Mouse (Mus musculus): Measurements from ENCODE around the gene Slc24a2.

The Slc24a2 gene

GRCm38 (mm10) chr4:87229960-87230551 is at the start of gene Slc24a2:
Slc24a2 (minus strand) TSS chr4:87230477.
- in situ Hi-C loops (cut with MboI; ENCODE audit: low sequenced_read_pairs), result no loop called here

- in situ Hi-C loops (cut with MboI; ENCODE audit: low sequenced_read_pairs), result no loop called here
These were observed 44.5 kb upstream of the Slc24a2 start for GRCm38 (mm10) chr4:87274825-87275224.

- in situ Hi-C loops (cut with MboI; ENCODE audit: low sequenced_read_pairs), result no loop called here
These were observed 44.0 kb upstream of the Slc24a2 start for GRCm38 (mm10) chr4:87274276-87274675.

- in situ Hi-C loops (cut with MboI; ENCODE audit: low sequenced_read_pairs), result no loop called here
These were observed 43.2 kb upstream of the Slc24a2 start for GRCm38 (mm10) chr4:87273476-87273875.

GRCm38 (mm10) chr4:87229224-87229959 is 885 bp downstream of the Slc24a2 start:
- in situ Hi-C loops (cut with MboI; ENCODE audit: low sequenced_read_pairs), result no loop called here

- in situ Hi-C loops (cut with MboI; ENCODE audit: low sequenced_read_pairs), result no loop called here
These were observed 8.7 kb downstream of the Slc24a2 start for GRCm38 (mm10) chr4:87221586-87221985.

- in situ Hi-C loops (cut with MboI; ENCODE audit: low sequenced_read_pairs), result no loop called here
These were observed 12.1 kb downstream of the Slc24a2 start for GRCm38 (mm10) chr4:87218196-87218595.

- in situ Hi-C loops (cut with MboI; ENCODE audit: low sequenced_read_pairs), result no loop called here
These were observed 18.8 kb downstream of the Slc24a2 start for GRCm38 (mm10) chr4:87211344-87211978.

GRCm38 (mm10) chr4:87210533-87210932 is 19.7 kb downstream of the Slc24a2 start:
- in situ Hi-C loops (cut with MboI; ENCODE audit: low sequenced_read_pairs), result no loop called here

- in situ Hi-C loops (cut with MboI; ENCODE audit: low sequenced_read_pairs), result no loop called here
These were observed 28.2 kb downstream of the Slc24a2 start for GRCm38 (mm10) chr4:87202081-87202480.

GRCm38 (mm10) chr4:87201229-87201628 is 29.0 kb downstream of the Slc24a2 start:
- in situ Hi-C loops (cut with MboI; ENCODE audit: low sequenced_read_pairs), result no loop called here

- in situ Hi-C loops (cut with MboI; ENCODE audit: low sequenced_read_pairs), result no loop called here
These were observed 45.9 kb downstream of the Slc24a2 start for GRCm38 (mm10) chr4:87184147-87184930.

- in situ Hi-C loops (cut with MboI; ENCODE audit: low sequenced_read_pairs), result no loop called here
These were observed 53.2 kb downstream of the Slc24a2 start for GRCm38 (mm10) chr4:87177116-87177515.

- in situ Hi-C loops (cut with MboI; ENCODE audit: low sequenced_read_pairs), result no loop called here
These were observed 66.3 kb downstream of the Slc24a2 start for GRCm38 (mm10) chr4:87163945-87164344.

- in situ Hi-C loops (cut with MboI; ENCODE audit: low sequenced_read_pairs), result no loop called here
These were observed 72.2 kb downstream of the Slc24a2 start for GRCm38 (mm10) chr4:87158053-87158452.

GRCm38 (mm10) chr4:87151990-87152389 is 78.3 kb downstream of the Slc24a2 start:
- in situ Hi-C loops (cut with MboI; ENCODE audit: low sequenced_read_pairs), result no loop called here

- in situ Hi-C loops (cut with MboI; ENCODE audit: low sequenced_read_pairs), result no loop called here
These were observed 80.7 kb downstream of the Slc24a2 start for GRCm38 (mm10) chr4:87149584-87149983.

GRCm38 (mm10) chr4:87141590-87142365 is 88.5 kb downstream of the Slc24a2 start:
- in situ Hi-C loops (cut with MboI; ENCODE audit: low sequenced_read_pairs), result no loop called here

- in situ Hi-C loops (cut with MboI; ENCODE audit: low sequenced_read_pairs), result no loop called here
These were observed 89.4 kb downstream of the Slc24a2 start for GRCm38 (mm10) chr4:87140901-87141300.

GRCm38 (mm10) chr4:87132525-87132924 is 97.8 kb downstream of the Slc24a2 start:
- in situ Hi-C loops (cut with MboI; ENCODE audit: low sequenced_read_pairs), result no loop called here
